Mouse (Mus musculus) testis, postnatal 10 days (tissue): ENCODE data around the gene Gm17174.
A peak's percentile ranks its signal among the peaks of the same experiment; 100 is the strongest.
"Not testable (repeated sequence)": the region's sequence is repeated elsewhere in the genome, so short reads cannot be mapped to it uniquely, and the experiment has no call there.

ENCODE experiments used
- DNase-seq: peaks from one replicate; pipeline ENCODE4 v3.0.0; 2021; ENCODE audit warnings: low spot score

The Gm17174 gene

GRCm38 (mm10) chr14:51592039-51592438 is at the start of gene Gm17174:
Gene Gm17174 (minus strand): TSS chr14:51592139.
- not testable (repeated sequence) for DNase-seq

DNA sequence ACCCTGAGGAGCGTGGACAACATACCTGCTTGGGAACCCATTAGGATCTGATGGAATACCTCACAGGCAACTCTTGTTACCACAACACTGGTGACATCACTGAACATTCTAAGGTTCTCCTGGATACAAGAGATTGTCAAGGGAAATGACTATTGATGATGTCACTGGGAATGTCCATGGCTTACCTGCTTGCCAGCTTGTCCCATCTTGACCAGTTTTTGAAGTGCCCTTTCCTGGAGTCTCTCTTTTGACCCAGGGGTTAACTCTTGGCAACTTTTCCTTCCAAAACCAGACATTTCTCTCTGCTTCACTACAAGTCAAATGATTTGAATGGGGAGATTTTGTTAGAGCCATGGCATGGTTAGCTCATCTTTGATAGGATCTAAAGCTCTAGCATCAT is 43.6 kb upstream of the Gm17174 start, which contains the start of gene Gm4181:
Gm4181 (minus strand) TSS at position 101 of the 400 bp plus-strand sequence.
- DNase-seq = not testable (repeated sequence)

DNA sequence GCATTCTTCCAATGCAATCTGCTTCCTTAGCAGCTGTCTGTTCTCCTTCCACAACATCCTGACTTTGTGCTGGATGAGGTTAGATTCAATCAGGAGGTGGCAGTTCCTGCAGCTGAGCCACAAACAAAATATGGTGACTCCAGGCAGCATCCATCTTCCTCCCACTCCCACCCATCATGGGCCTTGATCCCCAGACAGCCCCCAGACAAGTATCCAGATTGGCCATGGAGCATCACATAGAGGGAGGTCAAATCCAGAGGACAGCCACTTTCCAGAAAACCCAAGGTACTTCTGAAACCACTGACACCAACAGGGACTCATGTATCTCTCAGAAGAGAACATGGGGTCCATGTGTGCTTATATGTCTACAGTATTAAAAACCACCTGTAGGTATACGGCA is 40.5 kb upstream of the Gm17174 start:
- DNase-seq = peak; percentile 58

GRCm38 (mm10) chr14:51611210-51611609 is 19.3 kb upstream of the Gm17174 start, which contains the start of gene Gm17078:
Gene Gm17078 (minus strand): TSS chr14:51611310.
- DNase-seq = no peak

- not testable (repeated sequence) for DNase-seq
Observed at GRCm38 (mm10) chr14:51573963-51574362, 18.0 kb downstream of the Gm17174 start, which contains the start of gene Gm17175. Gene Gm17175 (minus strand): TSS chr14:51574063.

DNA sequence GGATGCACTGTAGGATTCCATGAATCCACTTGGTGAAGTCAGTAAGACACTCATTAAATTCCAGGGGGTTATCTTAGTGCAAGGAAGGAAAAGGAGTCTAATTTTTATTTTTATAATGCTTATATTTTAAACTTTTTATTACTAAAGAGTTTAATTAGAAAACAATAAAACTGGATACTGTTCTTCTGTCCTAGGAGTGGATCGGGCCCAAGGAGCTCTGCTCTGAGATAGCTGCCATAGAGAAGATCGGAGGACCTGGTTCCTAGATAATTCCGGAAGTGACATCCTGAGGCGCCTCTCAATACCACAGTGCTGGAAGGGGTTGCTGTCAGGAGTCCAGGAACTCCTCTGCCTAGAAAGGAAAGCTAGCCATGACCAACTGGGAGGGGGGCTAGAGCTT is 39.4 kb downstream of the Gm17174 start, which contains the start of gene Gm5622:
Gm5622 (plus strand) TSS at position 301 of the 400 bp plus-strand sequence.
- no peak for DNase-seq
